Mouse (Mus musculus) kidney, embryonic 15.5 days (tissue): Measurements from ENCODE around the gene Gpatch3. TPM values are rescaled to one million over a fixed set of nuclear protein-coding genes. Genes with fewer than 3 reads are reported as not detected.

Experiments used
- ATAC-seq: fragments of 200-750 bp; cut with Nextera tagmentation; replicated peaks from 2 replicates; pipeline ENCODE4 v1.8.0; 2017; ENCODE audit warnings: moderate TSS enrichment; ENCODE audit not compliant: low FRiP score
- H3K27ac ChIP-seq: fragments of 300-500 bp; sonication (generic); 2 replicates; pipeline ENCODE4 v1.5.1; 2015; ENCODE audit warnings: mild to moderate bottlenecking, inconsistent platforms
- H3K27me3 ChIP-seq: fragments of 300-500 bp; sonication (generic); 2 replicates; pipeline ENCODE4 v1.6.1; 2015; ENCODE audit warnings: inconsistent platforms
- H3K36me3 ChIP-seq: fragments of 300-500 bp; sonication (generic); 2 replicates; pipeline ENCODE4 v1.6.1; 2015; ENCODE audit warnings: inconsistent platforms
- H3K4me1 ChIP-seq: fragments of 300-500 bp; sonication (generic); 2 replicates; pipeline ENCODE4 v1.6.1; 2015; ENCODE audit warnings: inconsistent platforms
- H3K4me2 ChIP-seq: fragments of 300-500 bp; sonication (generic); 2 replicates; pipeline ENCODE4 v1.6.1; 2015; ENCODE audit warnings: moderate library complexity, mild to moderate bottlenecking, inconsistent platforms
- H3K4me3 ChIP-seq: fragments of 300-500 bp; sonication (generic); replicated peaks from 2 replicates; pipeline ENCODE4 v1.5.1; 2015; ENCODE audit warnings: mild to moderate bottlenecking, inconsistent platforms
- H3K9ac ChIP-seq: fragments of 300-500 bp; sonication (generic); 2 replicates; pipeline ENCODE4 v1.6.1; 2015; ENCODE audit warnings: mild to moderate bottlenecking, inconsistent platforms
- H3K9me3 ChIP-seq: fragments of 300-500 bp; sonication (generic); replicated peaks from 2 replicates; pipeline ENCODE4 v1.6.1; 2016; ENCODE audit warnings: inconsistent platforms
- WGBS: fragments of 180-500 bp; shearing (Covaris S2); methylation state at CpG from one replicate; pipeline ENCODE4 v1.1.7; 2015; ENCODE audit warnings: mixed read lengths; 5-methylcytosine and 5-hydroxymethylcytosine counted together
- polyA plus RNA-seq: library from polyadenylated mRNA; unstranded; fragments of >200 nt; fragmentation: Nextera tagmentation; extraction: Ambion mirVana; gene quantifications from 2 replicates; pipeline ENCODE4 v1.2.1, GENCODE M21; 2015

The Gpatch3 gene
- polyA plus RNA-seq, 1 experiment from 2014 or later, result 7.8 TPM

GRCm38 (mm10) chr4:133625621-133626071 is 51.1 kb downstream of the Gpatch3 start:
- Histone ChIP-seq H3K36me3 (peaks cover 34% of the 10 kb centered on the region), H3K27ac (peak overlapping the region; percentile 87), H3K4me1 (peaks cover 49% of the 10 kb centered on the region), H3K4me3 (no peak overlapping the region), H3K27me3 (no peaks in the 10 kb centered on the region), H3K9me3 (no peaks in the 10 kb centered on the region), H3K4me2 (peak overlapping the region; percentile 42), H3K9ac (no peak overlapping the region)
- WGBS, result 35% methylated on average over 11 of the region's 11 CpGs
- ATAC-seq, result peak; percentile 76

DNA sequence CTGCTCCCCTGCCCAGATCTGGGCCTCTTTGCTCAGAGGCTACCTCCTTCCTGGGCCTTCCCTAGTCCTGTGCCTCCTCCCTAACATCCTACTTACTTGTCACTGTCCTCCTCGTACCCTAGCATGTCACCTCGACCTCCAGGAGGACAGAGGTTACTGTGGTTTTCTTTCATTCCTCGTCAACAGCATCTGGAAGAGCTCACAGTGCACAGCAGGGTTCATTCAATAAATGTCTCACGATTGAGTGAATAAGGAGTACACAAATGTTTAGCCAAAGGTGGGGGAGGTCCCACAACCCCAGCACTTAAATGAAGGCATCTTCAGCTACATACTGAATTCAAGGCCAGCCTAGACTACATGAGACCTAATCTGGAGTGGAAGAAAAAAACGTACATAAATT is 51.7 kb downstream of the Gpatch3 start:
- H3K27ac ChIP-seq, result peak overlapping the region; percentile 87
- H3K9ac ChIP-seq, result no peak overlapping the region
- ATAC-seq, result no peak

DNA sequence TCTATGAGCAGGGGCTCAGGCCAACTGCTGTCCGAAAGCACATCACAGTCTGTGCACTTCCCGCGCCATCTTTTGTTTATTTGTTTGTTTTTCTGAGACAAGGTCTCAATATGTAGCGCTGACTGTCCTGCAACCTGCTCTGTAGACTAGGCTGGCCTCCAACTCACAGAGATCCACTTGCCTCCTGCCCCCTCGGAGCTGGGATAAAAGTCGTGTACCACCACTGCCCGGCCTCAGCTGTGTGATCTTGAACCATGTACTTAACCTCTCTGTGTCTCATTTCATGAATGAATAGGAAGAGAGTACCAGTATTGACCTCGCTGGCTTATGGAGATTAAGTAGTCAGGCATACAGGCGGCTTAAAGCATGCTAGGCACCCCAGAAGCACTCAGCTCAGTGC is 52.1 kb downstream of the Gpatch3 start:
- 73% methylated on average over 9 of the region's 9 CpGs for WGBS
- Histone ChIP-seq H3K9ac (no peak overlapping the region), H3K27me3 (no peaks in the 10 kb centered on the region), H3K36me3 (peaks cover 32% of the 10 kb centered on the region), H3K4me3 (no peak overlapping the region), H3K9me3 (no peaks in the 10 kb centered on the region), H3K27ac (peak overlapping the region; percentile 87), H3K4me1 (peaks cover 59% of the 10 kb centered on the region), H3K4me2 (no peak overlapping the region)
- ATAC-seq, result no peak

More for the DNA sequence above, 51.7 kb downstream of the Gpatch3 start:
- H3K27me3 ChIP-seq, result no peaks in the 10 kb centered on the region
- peaks cover 55% of the 10 kb centered on the region for H3K4me1 ChIP-seq
- peaks cover 32% of the 10 kb centered on the region for H3K36me3 ChIP-seq
- H3K9me3 ChIP-seq, result no peaks in the 10 kb centered on the region
- no peak overlapping the region; the same call in 1 of the 2 replicates for H3K4me2 ChIP-seq
- WGBS, result 27% methylated on average over 5 of the region's 5 CpGs
- H3K4me3 ChIP-seq, result no peak overlapping the region

- Histone ChIP-seq H3K4me3 (no peak overlapping the region), H3K36me3 (peaks cover 32% of the 10 kb centered on the region), H3K9me3 (no peaks in the 10 kb centered on the region), H3K4me2 (no peak overlapping the region), H3K9ac (no peak overlapping the region), H3K27ac (peak overlapping the region; percentile 87; the same call in 1 of the 2 replicates), H3K27me3 (no peaks in the 10 kb centered on the region), H3K4me1 (peaks cover 63% of the 10 kb centered on the region)
- WGBS, result 92% methylated on average over 14 of the region's 14 CpGs
- ATAC-seq, result no peak
These were observed 52.5 kb downstream of the Gpatch3 start for GRCm38 (mm10) chr4:133627039-133627438.

DNA sequence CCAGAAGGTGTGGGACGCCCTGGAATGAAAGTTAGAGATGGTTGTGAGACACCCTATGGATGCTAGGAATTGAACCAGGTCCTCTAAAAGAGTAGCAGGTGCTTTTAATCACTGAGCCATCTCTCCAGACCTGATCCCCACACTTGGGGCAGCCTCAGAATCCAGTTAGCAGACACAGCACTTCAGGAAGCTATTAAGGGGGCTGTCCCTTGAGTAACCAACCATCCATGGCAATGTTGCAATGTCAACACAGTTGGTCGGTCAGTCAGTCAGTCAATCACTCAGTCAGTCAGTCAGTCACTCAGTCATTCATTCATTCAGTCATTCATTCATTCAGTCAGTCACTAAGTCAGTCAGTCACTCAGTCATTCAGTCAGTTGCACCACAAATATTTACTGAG is 54.0 kb downstream of the Gpatch3 start:
- peaks cover 32% of the 10 kb centered on the region for H3K36me3 ChIP-seq
- H3K9ac ChIP-seq, result no peak overlapping the region
- no peak overlapping the region for H3K4me3 ChIP-seq
- no peak for ATAC-seq
- H3K9me3 ChIP-seq, result no peaks in the 10 kb centered on the region
- H3K4me1 ChIP-seq, result peaks cover 72% of the 10 kb centered on the region
- H3K27ac ChIP-seq, result no peak overlapping the region
- no peak overlapping the region for H3K4me2 ChIP-seq
- H3K27me3 ChIP-seq, result no peaks in the 10 kb centered on the region
- 59% methylated on average over 2 of the region's 2 CpGs for WGBS

DNA sequence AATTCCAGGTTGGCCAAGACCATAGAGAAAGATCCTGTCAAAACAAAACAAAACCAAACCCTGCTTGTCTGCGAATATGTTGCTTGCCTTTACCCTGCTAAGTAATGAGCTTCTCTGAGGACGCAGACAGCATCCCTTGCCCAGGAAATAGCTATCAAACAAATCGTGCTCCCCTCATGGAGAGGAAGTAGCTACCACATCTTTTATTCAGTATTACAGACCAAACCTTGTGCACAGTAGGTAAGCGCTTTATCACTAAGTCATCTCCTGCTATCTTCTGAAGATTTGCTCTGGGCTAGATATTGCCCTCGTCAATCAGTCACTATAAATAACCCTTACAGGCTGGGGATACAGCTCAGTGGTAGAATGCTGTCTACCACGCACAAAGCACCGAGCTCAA is 54.6 kb downstream of the Gpatch3 start:
- Histone ChIP-seq H3K9me3 (no peaks in the 10 kb centered on the region), H3K4me3 (no peak overlapping the region), H3K4me2 (no peak overlapping the region), H3K27me3 (no peaks in the 10 kb centered on the region), H3K36me3 (peaks cover 25% of the 10 kb centered on the region), H3K4me1 (peaks cover 77% of the 10 kb centered on the region), H3K9ac (no peak overlapping the region), H3K27ac (no peak overlapping the region)
- 82% methylated on average over 7 of the region's 7 CpGs for WGBS
- no peak for ATAC-seq

DNA sequence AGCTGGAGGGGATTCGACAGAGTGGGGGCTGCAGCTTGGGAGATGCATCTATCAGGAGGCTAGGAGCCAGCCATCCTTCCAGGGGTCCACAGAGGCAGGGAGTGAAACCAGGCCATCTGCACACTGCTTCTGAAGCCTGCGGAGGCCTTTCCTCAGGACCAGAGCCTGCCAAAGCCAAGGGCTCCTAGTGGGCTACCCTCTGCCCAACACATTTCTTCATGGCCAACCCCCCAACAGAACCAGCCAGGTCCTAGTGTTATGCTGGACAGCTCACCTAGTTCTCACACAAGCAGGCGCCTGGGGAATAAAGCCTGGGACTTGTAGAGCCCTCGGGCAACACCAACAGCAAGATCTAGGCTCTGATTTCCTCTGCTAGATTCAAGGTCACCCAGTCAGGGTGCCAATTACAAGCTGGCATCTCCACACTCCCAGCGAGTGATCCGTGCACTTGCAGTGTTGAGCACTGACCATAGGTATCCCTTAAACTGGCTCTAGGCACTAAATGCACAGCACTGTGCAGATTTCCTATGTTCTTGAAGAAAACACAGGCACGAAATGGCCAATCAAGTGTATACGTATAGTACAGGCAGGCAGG is 55.9 kb downstream of the Gpatch3 start:
- H3K27me3 ChIP-seq, result no peaks in the 10 kb centered on the region
- no peaks in the 10 kb centered on the region for H3K9me3 ChIP-seq
- no peak overlapping the region for H3K4me3 ChIP-seq
- H3K9ac ChIP-seq, result 0 out of 2 replicates have a peak overlapping the region, but pooled peaks have one; percentile 0
- 88% methylated on average over 8 of the region's 8 CpGs for WGBS
- H3K27ac ChIP-seq, result no peak overlapping the region; the same call in 1 of the 2 replicates
- no peak for ATAC-seq
- peaks cover 68% of the 10 kb centered on the region for H3K4me1 ChIP-seq
- peaks cover 15% of the 10 kb centered on the region for H3K36me3 ChIP-seq
- peak overlapping the region; percentile 95; the same call in 1 of the 2 replicates for H3K4me2 ChIP-seq

- H3K36me3 ChIP-seq, result peaks cover 8% of the 10 kb centered on the region
- peak overlapping the region; percentile 70 for H3K4me3 ChIP-seq
- peaks cover 60% of the 10 kb centered on the region for H3K4me1 ChIP-seq
- H3K9ac ChIP-seq, result 0 out of 2 replicates have a peak overlapping the region, but pooled peaks have one; percentile 0
- WGBS, result 72% methylated on average over 14 of the region's 14 CpGs
- peak overlapping the region; percentile 95 for H3K4me2 ChIP-seq
- H3K9me3 ChIP-seq, result no peaks in the 10 kb centered on the region
- no peaks in the 10 kb centered on the region for H3K27me3 ChIP-seq
- ATAC-seq, result no peak
- 0 out of 2 replicates have a peak overlapping the region, but pooled peaks have one; percentile 13 for H3K27ac ChIP-seq
These were observed 56.7 kb downstream of the Gpatch3 start for GRCm38 (mm10) chr4:133631071-133631768.

DNA sequence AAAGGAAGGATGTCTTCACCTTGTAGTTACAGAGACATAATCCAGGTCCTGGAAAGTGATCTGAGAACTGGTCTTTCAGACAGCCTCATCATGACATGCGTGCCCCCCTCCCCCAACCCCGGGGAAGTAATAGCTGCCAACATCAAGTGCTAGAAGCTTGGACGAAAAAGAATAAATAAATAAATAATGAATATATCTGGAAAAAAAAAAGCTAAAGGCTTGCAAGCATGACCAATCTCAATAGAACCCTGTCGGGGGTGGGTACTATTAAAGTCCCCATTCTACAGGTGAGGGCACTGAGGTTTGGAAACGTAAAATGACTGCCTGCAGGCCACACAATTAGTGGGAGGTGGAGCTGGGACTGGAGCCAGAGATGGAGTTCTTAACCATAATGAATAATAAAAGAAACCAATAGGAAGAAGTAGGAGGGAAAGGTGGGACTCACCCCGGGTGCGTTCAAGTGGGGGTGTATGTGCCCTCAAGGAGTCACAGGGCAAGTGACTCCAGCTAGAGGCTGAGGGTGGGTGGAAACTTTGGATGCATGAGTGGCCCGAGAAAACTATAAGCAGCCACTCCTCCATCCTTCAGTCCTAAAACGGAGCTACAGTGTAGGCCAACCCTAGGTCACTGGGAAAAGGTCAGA is 57.3 kb downstream of the Gpatch3 start:
- WGBS, result 32% methylated on average over 9 of the region's 9 CpGs
- H3K36me3 ChIP-seq, result peaks cover 2% of the 10 kb centered on the region
- peak overlapping the region; percentile 95 for H3K4me2 ChIP-seq
- peak overlapping the region; percentile 78 for H3K27ac ChIP-seq
- no peaks in the 10 kb centered on the region for H3K27me3 ChIP-seq
- H3K9ac ChIP-seq, result peak overlapping the region; percentile 85
- H3K9me3 ChIP-seq, result no peaks in the 10 kb centered on the region
- ATAC-seq, result no peak
- peak overlapping the region; percentile 70 for H3K4me3 ChIP-seq
- H3K4me1 ChIP-seq, result peaks cover 54% of the 10 kb centered on the region

DNA sequence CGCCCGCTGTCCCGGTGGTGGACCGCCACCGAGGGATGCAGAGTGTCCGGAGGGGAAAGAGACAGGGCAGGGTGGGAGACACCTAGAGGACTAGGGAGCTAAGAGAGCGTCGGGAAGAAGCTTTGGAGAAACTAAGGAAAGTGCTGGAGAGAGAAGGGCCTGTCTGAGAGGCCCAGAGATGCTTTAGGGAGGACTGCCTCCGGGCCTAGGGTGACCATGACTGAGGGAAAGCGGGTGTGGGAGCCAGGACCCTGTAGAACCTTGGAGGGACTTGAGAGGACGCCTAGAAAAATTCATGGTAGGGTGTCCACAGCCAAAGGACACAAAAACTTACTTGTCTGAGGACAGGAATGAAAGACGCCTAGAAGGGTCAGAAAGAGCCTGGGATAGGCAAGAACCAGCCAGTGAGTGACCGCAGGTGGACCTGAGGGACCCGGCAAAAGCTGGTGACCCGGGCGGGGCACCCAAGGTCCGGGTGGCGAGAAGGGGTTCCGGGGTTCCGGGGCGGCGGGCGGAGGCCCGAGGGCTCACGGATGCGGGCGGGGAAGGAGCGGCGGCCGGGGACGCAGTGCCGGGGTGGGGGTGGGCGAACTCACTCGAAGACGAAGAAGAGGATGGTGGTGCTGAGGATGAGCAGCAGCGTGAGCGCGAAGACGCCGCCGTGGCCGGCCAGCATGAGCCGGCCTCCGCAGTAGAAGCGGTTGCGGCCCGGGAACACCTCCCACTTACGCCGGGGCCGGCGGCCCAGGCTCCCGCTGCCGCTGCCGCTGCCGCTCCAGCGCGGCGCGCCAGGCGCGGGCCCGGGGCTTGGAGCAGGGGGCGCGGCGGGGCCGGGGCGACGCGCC is 58.2 kb downstream of the Gpatch3 start:
- Histone ChIP-seq H3K27ac (peak overlapping the region; percentile 78), H3K4me2 (peak overlapping the region; percentile 95), H3K36me3 (no peaks in the 10 kb centered on the region), H3K9me3 (no peaks in the 10 kb centered on the region), H3K9ac (peak overlapping the region; percentile 85), H3K4me3 (peak overlapping the region; percentile 70), H3K4me1 (peaks cover 50% of the 10 kb centered on the region), H3K27me3 (no peaks in the 10 kb centered on the region)
- 1% methylated on average over 67 of the region's 69 CpGs for WGBS
- ATAC-seq, result peak; percentile 73

GRCm38 (mm10) chr4:133633332-133634042 is 58.9 kb downstream of the Gpatch3 start:
- WGBS, result 9% methylated on average over 37 of the region's 47 CpGs
- no peaks in the 10 kb centered on the region for H3K36me3 ChIP-seq
- H3K27me3 ChIP-seq, result no peaks in the 10 kb centered on the region
- H3K4me3 ChIP-seq, result peak overlapping the region; percentile 70
- H3K9ac ChIP-seq, result peak overlapping the region; percentile 85
- H3K4me2 ChIP-seq, result peak overlapping the region; percentile 95
- H3K4me1 ChIP-seq, result peaks cover 46% of the 10 kb centered on the region
- no peaks in the 10 kb centered on the region for H3K9me3 ChIP-seq
- peak; percentile 89 for ATAC-seq
- H3K27ac ChIP-seq, result peak overlapping the region; percentile 78
